Mouse (Mus musculus) c-Kit-positive CD71-positive TER-119-positive erythroid progenitor cells, embryonic 14.5 days (primary cell): Measurements from ENCODE around the gene Tbx19.

ENCODE experiments used
- DNase-seq: peaks from one replicate; pipeline ENCODE4 v3.0.0-alpha.2; 2013; ENCODE audit warnings: low spot score

The Tbx19 gene

DNA sequence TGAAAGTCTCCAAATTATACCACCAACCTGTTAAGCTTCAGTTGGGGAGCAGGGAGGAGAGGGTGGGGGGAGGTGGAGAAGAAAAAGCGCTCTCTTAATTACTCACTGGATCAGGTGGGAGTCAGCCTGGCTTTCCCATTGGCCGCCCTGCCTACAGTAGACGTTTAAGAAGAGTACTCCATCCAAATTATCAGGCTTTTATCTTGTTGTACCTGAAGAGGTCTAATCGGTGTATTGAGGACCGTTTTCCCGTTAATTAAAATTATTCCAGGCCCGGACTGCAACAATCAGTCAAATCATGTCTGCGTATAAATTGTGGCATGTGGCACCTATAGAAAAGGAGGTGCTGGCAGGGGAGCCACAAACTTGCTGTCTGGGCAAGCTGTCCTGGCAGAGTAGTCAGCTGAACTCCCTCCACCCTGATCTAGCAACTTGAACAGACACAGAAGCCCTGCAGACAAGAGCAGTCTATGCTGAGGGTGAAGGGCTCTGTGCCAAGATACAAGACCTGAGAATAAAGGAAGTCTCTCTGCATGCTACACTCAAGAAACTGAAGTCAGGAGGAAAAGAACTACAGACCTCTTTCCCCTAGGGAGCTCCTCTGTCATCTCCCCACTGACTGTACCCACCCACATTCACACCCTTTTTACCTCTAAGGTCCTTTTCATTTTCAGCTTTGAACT lies at the start of gene Tbx19:
Gene Tbx19, minus strand, starts transcription at position 51 of the 683 bp plus-strand sequence.
- DNase-seq: no peak

DNA sequence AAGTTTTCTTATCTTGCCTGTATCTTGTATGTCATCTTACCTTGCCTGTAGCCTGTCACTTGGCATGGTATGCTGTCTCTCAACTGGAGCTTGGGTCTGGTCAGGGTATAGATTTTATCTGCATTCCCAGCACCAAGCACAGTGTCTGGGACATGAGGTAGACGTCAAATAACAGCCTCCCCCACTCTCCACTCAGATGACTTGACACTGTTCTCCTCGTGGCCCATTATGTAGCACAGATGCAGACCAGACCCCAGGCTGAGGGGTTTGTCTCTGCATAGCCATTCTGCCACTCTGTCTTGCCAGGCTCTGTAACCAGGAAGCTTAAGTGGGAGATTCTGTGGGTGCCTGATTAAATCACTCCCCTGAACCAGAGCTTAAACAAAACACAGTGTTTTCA lies 45.0 kb upstream of the Tbx19 start:
- DNase-seq: no peak

DNA sequence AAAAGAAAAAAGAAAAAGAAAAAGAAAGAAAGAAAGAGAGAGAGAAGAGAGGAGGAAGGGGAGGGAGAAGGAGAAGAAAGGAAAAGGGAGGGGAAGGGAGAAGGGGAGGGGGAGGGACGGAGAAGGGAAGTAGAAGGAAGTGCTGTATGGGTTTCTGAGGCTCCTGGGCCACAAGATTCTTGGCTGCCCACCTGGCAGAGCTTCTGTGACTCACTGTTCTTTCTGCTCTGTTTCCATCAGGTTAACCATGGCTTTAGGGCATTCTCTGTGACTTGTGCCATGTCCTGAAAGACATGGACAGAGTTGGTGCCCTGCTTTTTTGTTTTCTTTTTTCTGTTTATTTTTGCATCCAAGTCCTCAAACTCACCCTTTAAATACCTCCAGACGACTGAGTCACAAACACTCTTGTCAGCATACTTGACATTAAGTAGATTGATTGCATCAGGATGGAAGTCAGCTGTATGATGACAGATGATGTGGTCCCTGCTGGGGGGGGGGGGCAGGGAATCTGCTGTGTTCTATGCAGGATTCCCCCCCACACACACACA lies 43.0 kb upstream of the Tbx19 start:
- no peak for DNase-seq

DNA sequence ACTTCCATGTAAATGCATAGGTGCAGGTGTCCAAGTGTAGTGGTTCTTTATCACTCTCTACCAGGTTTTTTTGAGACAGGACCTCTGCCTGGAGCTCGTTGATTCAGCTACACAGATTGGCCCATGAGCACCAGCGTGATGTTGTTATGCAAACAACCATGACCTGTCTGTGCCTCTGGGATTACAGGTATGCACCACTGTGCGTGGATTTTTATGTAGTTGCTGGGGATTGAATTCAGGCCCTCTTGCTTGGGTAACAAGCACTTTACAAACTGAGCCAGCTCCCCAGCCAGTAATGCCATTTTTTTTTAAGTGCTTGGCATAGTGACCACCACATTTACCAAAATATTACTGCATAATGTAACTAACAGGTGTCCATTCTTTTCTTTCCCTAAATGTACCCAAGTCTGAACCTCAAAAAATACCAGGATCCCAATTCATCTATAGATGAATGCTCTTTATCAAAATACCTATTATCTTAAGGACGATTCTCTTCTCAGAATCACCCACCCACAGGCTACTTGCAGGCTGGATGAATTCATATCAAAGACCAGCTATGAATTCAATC lies 41.0 kb upstream of the Tbx19 start:
- DNase-seq: no peak

DNA sequence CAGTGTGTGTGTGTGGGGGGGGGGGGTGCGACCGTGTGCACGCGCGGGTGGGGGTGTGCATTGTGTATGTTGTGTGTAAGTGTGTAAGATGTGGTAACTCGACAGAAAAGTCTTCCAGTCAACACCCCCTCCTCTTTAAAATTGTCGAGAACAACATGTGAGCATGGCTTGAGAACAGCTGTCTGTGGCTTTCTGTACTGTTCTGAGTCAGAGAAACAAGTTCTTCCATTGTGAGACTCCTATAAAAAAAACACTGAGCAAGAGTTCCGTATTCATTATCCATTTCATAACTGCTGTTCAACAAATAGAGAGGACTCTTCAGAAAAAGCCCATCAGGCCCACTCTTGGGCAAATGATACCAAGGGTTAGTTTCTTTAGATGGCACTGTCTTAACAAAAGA lies 40.2 kb upstream of the Tbx19 start:
- DNase-seq: no peak

DNA sequence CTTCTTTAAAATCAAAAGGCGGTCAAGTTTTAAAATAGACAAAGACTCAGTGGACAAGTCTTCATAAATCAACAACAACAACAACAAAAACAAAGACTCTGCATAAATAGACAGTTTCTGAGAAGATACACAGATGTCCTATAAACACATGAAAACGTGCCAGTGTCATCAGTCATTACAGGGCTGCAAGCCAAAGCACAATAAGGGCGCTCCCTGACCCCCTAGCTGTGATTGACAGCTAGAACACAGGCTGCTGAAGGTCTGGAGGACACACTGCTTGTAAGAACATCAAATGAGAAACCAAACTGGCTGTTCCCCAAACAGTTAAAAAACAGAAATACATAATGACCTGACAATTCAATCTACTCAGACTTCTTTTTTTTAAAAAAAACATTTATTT lies 39.1 kb upstream of the Tbx19 start:
- no peak for DNase-seq

DNA sequence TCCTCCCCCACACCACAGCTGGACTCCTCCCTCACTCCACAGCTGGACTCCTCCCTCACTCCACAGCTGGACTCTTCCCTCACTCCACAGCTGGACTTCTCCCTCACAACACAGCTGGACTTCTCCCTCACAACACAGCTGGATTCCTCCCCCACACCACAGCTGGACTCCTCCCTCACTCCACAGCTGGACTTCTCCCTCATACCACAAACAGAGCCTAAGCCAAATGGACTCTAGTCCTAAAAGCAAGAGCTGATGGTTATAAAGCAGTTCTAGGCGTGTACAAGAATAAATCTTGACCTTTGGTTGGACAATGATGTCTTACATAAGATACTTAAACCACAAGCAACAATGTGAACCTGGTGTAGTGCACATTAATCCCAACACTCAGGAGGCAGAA lies 38.4 kb upstream of the Tbx19 start:
- no peak for DNase-seq

DNA sequence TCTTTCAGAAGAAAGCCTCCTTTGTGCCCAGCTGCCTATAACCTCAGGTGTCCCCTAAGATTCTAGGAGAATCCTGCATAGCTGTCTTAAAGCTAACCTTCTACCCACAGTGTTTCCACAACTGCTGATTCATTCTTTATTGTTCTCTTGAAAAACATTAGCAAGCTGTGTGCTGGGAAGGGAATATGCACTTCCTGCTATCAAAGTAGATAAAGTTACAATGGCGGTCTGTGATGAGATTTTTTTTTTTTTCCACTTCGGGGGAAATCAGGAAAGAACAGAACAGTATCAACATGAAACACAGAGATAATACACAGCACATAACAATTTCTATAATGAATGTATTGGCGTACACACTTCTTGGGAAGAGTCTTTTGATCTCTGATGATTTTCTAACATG lies 37.3 kb upstream of the Tbx19 start:
- no peak for DNase-seq

DNA sequence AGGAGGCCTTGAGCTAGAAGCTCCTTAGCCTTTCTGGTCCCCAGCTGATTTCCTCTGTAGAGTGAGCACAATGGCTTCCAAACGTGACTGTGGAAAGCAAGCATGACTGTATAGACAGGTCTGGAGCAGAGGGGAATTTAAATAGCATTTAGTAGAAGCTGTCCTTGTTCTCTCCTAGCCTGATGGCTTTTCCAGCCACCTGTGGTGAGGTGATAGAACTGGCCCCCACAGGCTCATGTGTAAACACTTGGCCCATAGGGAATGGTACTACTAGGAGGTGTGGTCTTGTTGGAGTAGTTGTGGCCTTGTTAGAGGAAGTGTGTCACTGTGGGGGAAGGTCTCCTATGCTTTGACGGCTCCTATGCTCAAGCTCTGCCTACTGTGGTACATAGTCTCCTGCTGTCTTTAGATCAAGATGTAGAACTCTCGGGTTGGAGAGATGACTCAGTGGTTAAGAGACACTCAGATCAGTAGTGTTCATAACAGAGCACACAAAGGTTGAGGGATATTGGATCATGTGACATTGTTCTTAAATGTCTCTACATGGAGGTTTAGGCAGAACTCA lies 34.9 kb upstream of the Tbx19 start:
- DNase-seq: no peak

DNA sequence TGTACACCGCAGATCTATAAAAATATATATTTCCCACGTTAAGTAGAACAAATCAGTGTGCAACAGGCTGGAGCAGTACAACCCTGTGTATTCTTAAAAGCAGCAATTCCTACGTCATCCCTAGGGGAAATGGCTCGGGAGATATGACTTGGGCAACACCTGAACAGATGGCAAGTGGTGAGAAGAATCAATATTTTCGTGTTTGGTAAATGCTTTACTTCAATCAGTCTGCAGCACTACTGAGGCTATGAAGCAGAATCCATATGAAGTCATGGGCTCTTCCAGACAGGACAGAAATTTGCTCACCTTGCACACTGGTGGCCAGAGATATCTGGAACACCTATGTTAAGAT lies 34.1 kb upstream of the Tbx19 start:
- DNase-seq: no peak

DNA sequence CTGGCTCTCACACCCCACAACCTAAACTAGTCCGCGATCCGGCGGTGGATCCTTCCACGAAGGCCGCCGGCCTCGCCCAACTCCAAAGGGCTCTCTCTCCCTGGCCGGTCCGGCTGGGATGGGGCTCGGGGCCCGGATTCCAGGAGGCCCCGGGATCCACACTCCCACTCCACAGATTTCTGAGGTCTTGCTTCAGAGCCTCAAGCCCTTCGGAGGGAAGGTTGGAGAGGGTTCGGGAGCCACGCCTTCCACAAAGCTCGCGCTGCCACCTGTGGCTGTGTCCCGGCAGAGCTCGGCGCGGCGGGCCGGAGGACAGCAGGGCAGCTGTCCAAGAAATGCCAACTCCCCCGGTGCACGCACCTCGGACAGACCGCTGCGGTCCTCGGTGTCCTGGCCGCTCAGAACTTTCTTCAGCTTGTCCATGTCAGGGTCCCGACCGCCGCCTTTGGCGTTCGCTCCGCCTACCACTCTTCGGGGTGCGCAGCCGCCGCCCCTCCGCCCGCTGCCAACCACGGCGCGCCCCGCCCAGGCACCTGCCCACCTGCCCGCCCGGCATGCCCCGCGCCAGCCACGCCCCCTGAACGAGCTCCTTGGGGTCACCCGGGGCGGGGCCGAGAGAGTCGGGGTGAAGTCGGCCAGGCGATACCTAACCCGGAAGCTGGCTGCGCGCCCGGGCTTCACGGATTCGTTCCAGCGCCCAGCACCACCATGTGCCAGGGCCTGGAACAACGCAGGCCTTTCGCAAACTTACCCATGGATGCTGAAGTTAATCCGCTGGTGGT lies 33.5 kb upstream of the Tbx19 start, which contains the start of gene Sft2d2:
Gene Sft2d2, minus strand, starts transcription at position 559 of the 782 bp plus-strand sequence.
- DNase-seq: peak; percentile 87

DNA sequence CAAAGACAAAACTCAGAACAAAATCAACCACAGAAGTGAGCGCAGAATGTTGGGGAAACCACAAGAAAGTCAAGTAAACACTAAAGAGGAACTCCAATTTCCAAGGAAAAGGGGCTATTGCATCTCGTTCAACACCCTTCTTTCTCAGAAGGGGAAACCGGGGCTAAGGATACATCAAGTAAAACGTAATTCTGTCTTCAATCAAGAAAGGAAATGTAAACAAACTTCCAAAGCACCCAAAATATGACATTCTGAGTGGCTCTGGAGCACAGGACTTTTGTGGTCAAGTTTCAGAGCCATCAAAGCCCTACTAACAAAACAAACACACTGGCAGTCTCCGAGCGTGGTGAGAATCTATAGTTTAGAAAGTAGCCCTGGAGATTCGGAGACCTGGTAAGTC lies 32.9 kb upstream of the Tbx19 start:
- peak; percentile 36 for DNase-seq

DNA sequence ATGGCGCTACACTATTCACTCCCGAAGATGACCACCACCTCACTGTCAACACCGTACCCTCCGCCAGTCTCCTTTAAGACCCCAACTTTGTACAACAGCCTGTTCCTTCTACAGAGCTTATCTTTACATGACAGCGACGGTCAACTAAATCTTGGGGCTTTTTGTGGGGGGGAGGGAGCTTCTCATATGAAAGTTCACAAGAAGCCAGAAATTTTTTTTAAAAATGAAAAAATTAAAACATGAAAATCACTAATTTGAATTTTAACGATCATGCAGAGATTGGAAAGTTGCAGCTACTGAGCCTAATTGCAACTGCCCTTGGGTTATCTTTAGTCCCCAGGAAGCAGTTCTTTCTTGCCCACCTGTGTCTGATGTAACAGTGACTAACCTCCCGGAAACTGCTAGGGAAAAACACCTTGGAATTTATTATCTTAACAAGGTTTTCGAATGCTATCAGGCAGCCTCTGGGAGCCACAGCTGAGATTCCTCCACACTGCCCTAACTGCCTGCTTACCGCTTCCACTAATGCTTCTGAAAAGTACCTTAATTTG lies 32.2 kb upstream of the Tbx19 start:
- no peak for DNase-seq

DNA sequence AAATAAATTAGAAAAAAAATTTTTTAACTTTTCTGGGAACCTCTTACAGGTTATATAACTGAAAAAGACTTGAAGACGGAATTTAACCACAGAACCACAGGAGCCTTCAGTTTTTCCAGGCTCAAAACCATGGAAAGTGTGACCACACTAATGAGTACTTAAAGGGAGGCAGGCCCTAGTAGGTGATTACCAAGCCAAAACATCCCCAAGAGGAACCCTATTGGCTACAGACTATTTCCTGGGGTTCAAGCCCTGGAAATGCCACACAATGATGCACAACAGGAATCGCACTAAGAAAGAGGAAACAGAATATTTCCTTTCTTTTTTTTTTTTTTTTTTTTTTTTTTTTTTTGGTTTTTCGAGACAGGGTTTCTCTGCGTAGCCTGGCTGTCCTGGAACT lies 31.5 kb upstream of the Tbx19 start:
- DNase-seq: no peak

DNA sequence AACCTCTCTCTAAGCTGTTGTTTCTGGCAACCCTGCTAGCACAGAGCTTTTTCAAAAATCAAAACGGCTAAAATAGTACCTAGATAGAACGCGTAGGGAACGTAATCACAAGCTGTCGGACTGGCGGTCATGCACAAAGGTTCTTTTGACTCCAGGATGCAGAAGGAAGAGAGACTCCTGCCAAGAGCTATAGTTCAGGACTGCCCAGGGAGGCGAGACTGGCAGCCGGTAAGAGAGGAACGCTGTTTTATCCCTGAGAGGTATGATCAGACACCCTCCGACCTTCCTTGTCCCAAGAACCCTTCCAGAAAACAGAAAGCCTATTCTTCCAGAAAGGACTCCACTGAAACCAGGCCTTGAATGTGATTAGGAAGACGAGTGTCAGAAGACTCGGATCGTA lies 31.0 kb upstream of the Tbx19 start:
- no peak for DNase-seq

DNA sequence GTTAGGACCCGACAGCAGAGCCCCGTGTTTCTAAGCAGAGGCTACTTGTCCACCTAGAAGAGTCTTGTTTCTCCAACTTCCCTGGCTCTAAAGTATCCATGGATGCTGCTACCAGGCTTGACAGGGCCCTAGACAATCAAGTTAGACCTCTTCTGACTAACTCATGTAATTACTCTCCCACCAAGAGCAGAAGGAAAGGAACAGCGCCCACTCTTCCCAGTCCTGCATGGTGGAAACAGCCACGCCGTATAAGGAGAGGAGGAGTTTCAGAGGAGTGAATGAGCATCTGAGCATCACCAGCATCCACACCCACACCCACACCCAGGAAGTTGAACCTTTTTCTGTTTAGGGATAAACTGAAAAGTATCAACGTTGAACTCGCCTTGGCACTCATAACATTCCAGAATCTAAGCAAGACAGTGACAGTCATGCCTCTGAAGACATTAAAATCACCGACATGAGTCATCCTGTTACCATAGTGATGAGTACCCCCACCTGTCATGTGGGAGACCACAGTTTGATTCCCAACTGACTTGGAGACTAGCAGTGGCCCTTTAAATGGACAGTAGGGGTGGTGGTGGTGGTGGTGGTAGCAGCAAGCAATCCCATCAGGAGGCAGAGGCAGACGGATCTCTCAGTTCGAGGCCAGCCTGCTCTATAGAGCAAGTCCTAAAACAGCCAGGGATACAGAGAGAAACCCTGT lies 30.1 kb upstream of the Tbx19 start:
- DNase-seq: no peak

DNA sequence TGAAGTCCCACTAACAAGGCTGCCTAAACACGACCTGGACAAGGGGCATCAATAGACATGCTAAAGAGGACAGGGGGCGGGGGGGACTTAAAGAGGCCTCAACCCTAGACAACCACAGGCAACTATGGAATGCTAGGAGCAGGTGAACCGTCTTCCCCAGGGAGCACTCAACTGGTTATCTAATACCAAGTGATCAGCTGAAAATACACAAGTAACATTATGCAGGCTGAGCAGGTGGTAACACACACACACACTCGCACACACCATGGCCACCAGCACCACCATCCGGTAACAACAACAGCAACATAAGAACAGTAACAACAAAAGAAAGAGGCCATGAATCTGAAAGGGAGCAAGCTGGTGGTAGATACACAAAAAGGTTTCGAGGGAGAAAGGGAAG lies 29.5 kb upstream of the Tbx19 start:
- DNase-seq: no peak

DNA sequence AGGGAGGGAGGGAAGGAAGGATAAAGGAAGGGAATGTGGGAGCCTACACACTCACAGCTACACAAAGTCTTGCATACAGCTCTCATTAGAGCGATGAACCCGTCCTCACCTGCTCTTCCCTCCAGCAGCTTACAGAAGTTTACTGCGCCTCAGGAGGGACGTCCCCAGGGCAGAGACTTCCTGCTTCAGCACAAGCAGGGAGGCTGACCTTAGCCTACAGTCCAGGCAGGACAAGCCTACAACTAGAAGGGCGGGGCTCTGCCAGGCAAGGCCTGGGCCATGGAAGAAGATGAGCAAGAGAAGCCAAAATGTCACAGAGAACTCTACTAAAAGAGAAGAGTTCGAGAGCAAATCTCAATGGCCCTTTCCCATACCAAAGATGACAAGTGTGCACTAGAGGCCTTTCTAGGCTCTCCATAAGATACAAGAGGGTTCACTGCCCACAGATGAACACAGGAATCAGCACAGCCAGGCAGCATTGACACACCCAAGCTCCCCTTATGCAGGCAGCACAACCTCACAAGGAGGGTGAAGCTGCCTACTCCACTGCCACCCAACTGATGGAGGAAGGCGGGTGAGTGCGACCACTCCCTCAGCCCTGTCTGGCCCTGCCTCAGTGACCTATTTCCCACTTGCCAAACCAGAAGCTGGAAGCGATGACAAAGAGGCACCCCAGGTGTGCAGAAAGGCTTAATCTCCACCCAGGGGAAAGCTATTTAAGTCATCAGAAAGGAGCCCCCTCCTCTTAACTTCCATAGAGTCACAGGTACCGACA lies 28.4 kb upstream of the Tbx19 start:
- no peak for DNase-seq

DNA sequence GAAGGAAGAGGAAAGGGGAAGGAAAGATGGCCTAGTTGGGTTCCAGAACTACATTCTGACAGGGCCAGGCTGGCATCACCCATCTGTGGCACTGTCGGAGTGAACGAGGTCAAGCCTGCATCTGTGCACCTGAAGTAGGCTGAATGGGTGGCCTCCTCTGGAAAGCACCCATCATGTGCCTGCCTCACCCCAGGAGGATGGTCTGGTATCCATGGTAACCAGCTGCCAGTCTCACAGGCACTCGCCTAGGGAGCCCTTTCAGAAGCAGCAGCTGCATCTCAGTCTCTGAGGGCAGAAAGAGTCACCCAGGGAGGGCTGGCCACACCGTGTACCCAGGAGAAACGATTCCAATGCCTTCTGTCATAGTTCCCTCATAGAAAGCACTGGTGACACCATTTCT lies 26.8 kb upstream of the Tbx19 start:
- DNase-seq: no peak

DNA sequence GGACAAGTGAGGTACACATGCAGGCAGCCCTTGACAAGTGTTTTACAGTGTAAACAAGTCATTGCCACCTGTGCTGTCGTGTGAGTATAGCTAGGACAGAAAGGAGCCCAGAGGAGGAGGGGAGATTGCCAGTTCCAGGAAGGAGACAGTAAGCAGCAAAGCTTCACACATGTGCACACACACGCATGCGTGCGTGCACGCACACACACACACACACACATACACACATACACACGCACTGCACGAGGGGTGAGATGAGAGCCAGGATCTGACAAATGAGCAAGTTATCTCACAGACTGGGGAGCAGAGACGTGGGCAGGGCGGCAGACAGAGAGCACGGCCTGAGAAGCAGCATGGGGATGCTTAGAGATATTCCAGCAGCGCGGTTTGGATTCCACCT lies 25.9 kb upstream of the Tbx19 start:
- DNase-seq: no peak

DNA sequence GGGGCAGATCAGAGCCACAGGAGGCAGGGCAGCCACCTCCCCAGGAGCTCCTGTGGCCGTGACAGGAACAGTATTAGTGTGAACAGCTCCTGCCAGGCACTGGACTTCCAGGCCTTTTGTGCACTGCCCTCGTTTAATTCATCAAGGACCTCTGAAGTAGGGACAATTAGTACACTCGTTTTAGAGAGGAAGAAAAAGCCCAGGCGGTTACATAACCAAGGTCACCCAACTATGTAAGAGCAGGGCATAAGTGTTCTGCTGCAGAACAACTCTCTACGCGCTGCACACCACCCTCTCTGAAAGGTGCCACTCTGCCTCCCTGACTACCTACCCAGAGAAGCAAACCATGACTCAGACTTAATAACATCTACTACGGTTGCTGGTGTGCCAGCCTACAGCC lies 24.5 kb upstream of the Tbx19 start:
- DNase-seq: no peak
